Mouse (Mus musculus) lung, embryonic 16.5 days (tissue): ENCODE data around the gene Mtmr14. TPM values are rescaled to one million over a fixed set of nuclear protein-coding genes. Genes with fewer than 3 reads are reported as not detected.
A peak's percentile ranks its signal among the peaks of the same experiment; 100 is the strongest.

ENCODE experiments used
- ATAC-seq: fragments of 200-750 bp; cut with Nextera tagmentation; 2 replicates; pipeline ENCODE4 v1.8.0; 2017; ENCODE audit warnings: low read depth, mild to moderate bottlenecking, moderate library complexity
- H3K27ac ChIP-seq: fragments of 300-500 bp; sonication (generic); 2 replicates; pipeline ENCODE4 v1.5.1; 2014; ENCODE audit warnings: mild to moderate bottlenecking, control low read depth, low read length
- H3K27me3 ChIP-seq: fragments of 300-500 bp; sonication (generic); 2 replicates; pipeline ENCODE4 v1.6.1; 2014; ENCODE audit warnings: low read depth, low read length, mixed read lengths; ENCODE audit not compliant: control insufficient read depth, insufficient read depth
- H3K36me3 ChIP-seq: fragments of 300-500 bp; sonication (generic); 2 replicates; pipeline ENCODE4 v1.6.1; 2014; ENCODE audit warnings: low read length; ENCODE audit not compliant: control insufficient read depth, insufficient read depth
- H3K4me1 ChIP-seq: fragments of 300-500 bp; sonication (generic); replicated peaks from 2 replicates; pipeline ENCODE4 v1.6.1; 2014; ENCODE audit warnings: low read length, mixed read lengths; ENCODE audit not compliant: control insufficient read depth, insufficient read depth
- H3K4me2 ChIP-seq: fragments of 300-500 bp; sonication (generic); 2 replicates; pipeline ENCODE4 v1.6.1; 2014; ENCODE audit warnings: low read depth, low read length, control low read depth
- H3K4me3 ChIP-seq: fragments of 300-500 bp; sonication (generic); 2 replicates; pipeline ENCODE4 v1.5.1; 2014; ENCODE audit warnings: mild to moderate bottlenecking, low read length, control low read depth
- H3K9ac ChIP-seq: fragments of 300-500 bp; sonication (generic); 2 replicates; pipeline ENCODE4 v1.6.1; 2014; ENCODE audit warnings: low read length, control low read depth
- H3K9me3 ChIP-seq: fragments of 300-500 bp; sonication (generic); 2 replicates; pipeline ENCODE4 v1.6.1; 2016; ENCODE audit warnings: low read length; ENCODE audit not compliant: control insufficient read depth
- WGBS: fragments of 180-500 bp; shearing (Covaris S2); extraction: QIAGEN DNeasy Blood & Tissue Kit; methylation state at CpG from one replicate; pipeline ENCODE4 v1.1.7; 2014; 5-methylcytosine and 5-hydroxymethylcytosine counted together
- polyA plus RNA-seq: library from polyadenylated mRNA; unstranded; fragments of >200 nt; fragmentation: Nextera tagmentation; extraction: Ambion mirVana; gene quantifications from 2 replicates; pipeline ENCODE4 v1.2.1, GENCODE M21; 2015

The Mtmr14 gene
- polyA plus RNA-seq, 1 experiment from 2014 or later: 36.5 TPM

DNA sequence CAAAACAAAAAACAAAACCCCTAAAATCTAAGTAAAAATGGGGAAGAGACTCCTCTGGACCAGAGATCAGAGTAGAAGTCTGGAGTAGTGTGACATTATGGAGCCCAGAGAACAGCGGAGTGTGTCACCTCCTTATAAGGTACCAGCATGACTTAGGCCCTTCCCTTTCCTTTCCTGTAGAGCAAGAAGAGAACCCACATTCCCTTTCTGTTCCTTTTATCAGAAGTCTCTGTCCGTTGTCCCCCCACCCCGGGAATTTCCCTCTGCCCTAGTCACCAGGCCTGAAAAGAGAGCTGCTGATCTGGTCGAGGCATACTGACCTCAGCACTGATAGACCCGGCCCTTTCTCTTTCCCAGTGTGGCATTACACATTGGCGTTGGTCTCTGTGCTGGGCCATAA is 799 bp downstream of the Mtmr14 start:
- Histone ChIP-seq H3K4me2 (peak overlapping the region; percentile 88), H3K27ac (no peak overlapping the region), H3K4me3 (peak overlapping the region; percentile 98), H3K9me3 (no peaks in the 10 kb centered on the region), H3K9ac (peak overlapping the region; percentile 94), H3K27me3 (no peaks in the 10 kb centered on the region), H3K36me3 (peaks cover 4% of the 10 kb centered on the region; the same call in 1 of the 2 replicates), H3K4me1 (peaks cover 12% of the 10 kb centered on the region)
- no peak for ATAC-seq
- 28% methylated on average over 6 of the region's 6 CpGs for WGBS

DNA sequence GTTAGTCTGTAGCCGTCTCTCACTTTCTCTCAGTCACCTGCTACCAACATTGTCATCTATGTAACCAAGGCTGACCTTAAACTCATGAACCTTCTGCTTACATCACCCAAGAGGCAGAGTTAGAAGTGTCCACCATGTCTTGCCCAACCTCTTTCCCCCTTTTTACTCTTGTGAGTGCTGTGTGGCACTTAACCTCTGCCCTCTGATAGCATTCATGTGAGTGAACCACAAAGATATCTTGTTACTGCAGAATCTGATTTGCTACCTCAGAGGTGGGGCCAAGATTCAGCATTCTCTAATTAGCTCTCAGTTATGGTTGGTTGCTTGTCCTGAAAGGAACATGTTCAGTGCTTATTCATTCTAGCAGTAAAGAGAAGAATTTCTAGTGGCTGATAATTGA is 5.1 kb downstream of the Mtmr14 start:
- no peaks in the 10 kb centered on the region for H3K9me3 ChIP-seq
- H3K36me3 ChIP-seq: peaks cover 9% of the 10 kb centered on the region
- no peak overlapping the region for H3K4me3 ChIP-seq
- H3K27me3 ChIP-seq: no peaks in the 10 kb centered on the region
- H3K9ac ChIP-seq: no peak overlapping the region
- ATAC-seq: no peak
- H3K4me2 ChIP-seq: no peak overlapping the region
- peaks cover 10% of the 10 kb centered on the region for H3K4me1 ChIP-seq
- H3K27ac ChIP-seq: no peak overlapping the region
- 59% methylated on average over 1 of the region's 1 CpGs for WGBS

DNA sequence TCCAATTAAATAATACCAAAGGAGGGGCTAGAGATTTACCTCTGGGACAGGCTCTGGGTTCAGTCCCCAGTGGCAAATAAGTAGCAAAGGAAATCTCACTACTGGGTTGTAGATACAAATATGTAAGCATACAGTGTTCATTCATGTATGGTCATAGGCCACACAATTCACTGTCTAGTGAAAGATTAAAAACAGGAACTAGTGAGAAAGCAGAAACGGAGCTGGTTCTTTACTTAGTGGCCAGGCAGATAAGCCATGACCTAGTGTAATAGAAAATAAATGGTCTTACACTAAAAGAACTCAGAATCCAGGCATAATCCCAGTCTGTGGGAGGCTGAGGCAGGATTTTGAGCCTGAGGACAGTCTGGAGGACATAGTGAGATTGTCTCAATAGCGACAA is 7.9 kb downstream of the Mtmr14 start:
- 82% methylated on average over 2 of the region's 2 CpGs for WGBS
- no peaks in the 10 kb centered on the region for H3K4me1 ChIP-seq
- no peaks in the 10 kb centered on the region for H3K27me3 ChIP-seq
- no peak overlapping the region for H3K4me2 ChIP-seq
- H3K4me3 ChIP-seq: no peak overlapping the region
- H3K9ac ChIP-seq: no peak overlapping the region
- no peak overlapping the region for H3K27ac ChIP-seq
- H3K9me3 ChIP-seq: no peaks in the 10 kb centered on the region
- no peak for ATAC-seq
- H3K36me3 ChIP-seq: peaks cover 16% of the 10 kb centered on the region

DNA sequence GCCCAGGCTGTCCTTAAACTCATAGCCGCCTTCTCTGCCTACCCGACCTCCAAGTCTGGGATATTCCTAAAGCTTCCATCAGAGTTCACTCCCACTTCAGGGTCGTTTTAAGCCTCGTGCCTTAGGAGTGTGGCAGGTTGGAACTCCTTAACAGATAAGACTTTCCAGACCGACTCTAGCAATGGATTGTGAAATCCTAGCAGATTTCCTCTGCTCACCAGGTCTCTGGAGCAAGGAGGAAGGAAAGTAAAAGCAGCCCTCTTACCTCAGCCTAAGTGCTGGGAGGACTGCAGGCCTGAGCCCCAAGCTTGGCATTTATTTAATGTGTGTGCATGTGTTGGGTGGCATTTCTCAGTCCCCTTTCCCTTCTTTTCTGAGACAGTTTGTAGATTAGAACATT is 13.1 kb downstream of the Mtmr14 start:
- Histone ChIP-seq H3K4me2 (no peak overlapping the region), H3K27me3 (no peaks in the 10 kb centered on the region), H3K4me3 (no peak overlapping the region), H3K9me3 (no peaks in the 10 kb centered on the region), H3K4me1 (no peaks in the 10 kb centered on the region), H3K9ac (no peak overlapping the region), H3K27ac (no peak overlapping the region), H3K36me3 (peaks cover 25% of the 10 kb centered on the region)
- 82% methylated on average over 5 of the region's 5 CpGs for WGBS
- ATAC-seq: no peak

DNA sequence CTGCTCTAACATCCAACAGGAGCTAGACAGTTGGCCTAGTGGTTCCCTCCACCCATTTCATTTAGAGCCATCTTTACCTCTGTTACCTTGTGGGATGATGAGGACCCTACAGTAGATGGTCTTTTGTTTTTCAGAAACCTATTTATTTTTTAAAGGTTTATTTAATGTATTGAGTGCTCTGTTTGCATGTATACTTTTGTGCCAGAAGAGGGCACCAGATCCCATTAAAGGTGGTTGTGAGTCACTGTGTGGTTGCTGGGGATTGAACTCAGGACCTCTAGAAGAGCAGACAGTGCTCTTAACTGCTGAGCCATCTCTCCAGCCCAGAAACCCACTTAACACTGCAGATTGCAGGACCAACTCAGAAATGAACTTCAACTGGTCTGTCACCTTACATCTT is 14.3 kb downstream of the Mtmr14 start:
- H3K9ac ChIP-seq: no peak overlapping the region
- no peaks in the 10 kb centered on the region for H3K9me3 ChIP-seq
- no peak overlapping the region for H3K4me3 ChIP-seq
- peaks cover 33% of the 10 kb centered on the region for H3K36me3 ChIP-seq
- H3K4me1 ChIP-seq: no peaks in the 10 kb centered on the region
- H3K27ac ChIP-seq: no peak overlapping the region
- no peak overlapping the region for H3K4me2 ChIP-seq
- no peaks in the 10 kb centered on the region for H3K27me3 ChIP-seq
- no peak for ATAC-seq

DNA sequence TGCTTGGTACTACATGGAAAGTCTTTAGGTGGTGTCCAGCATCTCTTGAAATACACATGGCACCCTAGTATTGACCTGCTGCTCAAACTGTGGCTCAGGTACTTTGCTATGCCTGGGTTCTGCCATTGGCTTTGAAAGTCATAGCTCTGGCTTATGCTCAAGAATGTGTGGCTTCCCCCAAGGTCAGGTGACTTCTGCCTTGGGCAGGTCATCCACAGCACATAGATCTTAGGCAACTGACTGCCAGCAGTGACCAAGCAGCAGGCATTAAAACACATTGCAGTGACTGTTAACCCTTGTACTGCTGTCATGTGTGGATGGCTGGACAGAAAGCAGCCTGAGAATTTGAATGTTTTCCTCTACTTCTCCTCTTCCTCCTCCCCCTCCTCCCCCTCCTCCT is 17.3 kb downstream of the Mtmr14 start:
- no peak for ATAC-seq
- H3K36me3 ChIP-seq: peaks cover 47% of the 10 kb centered on the region

DNA sequence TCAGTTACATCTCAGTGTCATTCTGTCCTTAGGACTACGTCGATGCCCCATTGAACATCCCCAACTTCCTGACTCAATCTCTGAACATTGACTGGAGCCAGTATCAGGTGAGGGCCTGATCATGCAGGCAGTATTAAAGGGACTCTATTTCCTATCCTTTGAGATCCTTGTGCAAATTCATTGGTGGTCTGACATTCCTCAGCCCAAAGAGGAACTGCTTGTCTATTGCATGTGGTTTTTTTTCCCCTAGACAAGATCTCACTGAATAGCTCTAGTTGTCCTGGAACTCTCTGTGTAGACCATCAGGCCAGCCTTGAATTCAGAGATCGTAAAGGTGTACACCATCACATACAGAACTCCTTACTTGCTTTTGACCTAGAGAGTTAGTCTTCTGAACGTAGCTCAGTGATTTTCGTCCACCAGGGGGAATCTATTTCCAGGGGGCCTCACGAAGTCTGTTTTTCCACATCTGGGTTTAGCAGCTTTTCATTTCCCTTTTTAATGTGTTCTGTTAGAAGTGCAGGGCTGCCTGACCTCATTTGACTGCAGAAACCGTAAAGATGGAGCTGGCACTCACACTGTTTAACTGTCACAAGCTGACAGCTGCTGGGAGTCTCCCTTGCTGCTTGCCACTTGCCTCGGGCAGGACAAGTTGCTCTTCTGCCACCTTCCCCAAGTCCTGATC is 23.7 kb downstream of the Mtmr14 start:
- H3K9me3 ChIP-seq: no peaks in the 10 kb centered on the region
- H3K9ac ChIP-seq: no peak overlapping the region
- 81% methylated on average over 8 of the region's 8 CpGs for WGBS
- peaks cover 39% of the 10 kb centered on the region for H3K36me3 ChIP-seq
- no peak overlapping the region for H3K4me2 ChIP-seq
- no peak for ATAC-seq
- H3K27ac ChIP-seq: no peak overlapping the region
- H3K27me3 ChIP-seq: no peaks in the 10 kb centered on the region
- H3K4me1 ChIP-seq: no peaks in the 10 kb centered on the region
- no peak overlapping the region for H3K4me3 ChIP-seq

More for the DNA sequence above, 17.3 kb downstream of the Mtmr14 start:
- Histone ChIP-seq H3K9me3 (no peaks in the 10 kb centered on the region), H3K4me2 (no peak overlapping the region), H3K27me3 (no peaks in the 10 kb centered on the region), H3K4me1 (no peaks in the 10 kb centered on the region), H3K27ac (no peak overlapping the region), H3K4me3 (no peak overlapping the region), H3K9ac (no peak overlapping the region)

DNA sequence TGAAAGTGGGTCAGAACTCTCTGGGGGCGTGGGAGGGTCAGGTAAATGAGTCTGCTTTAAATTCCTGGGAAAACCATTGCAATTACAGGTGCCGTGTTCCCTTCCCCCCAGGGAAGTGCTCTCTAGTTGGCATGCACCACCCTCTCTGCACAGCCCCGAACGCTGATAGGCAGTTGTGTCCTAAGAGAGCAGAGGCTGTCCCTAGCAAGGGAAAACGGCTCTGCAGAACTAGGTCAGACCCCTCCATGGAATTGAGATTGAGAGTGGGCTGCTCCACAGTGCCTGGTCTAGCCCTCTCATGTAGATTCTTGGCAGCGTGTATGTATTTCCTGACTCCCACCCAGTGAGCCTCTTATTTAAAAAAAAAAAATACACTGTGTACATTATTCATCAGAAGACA is 25.9 kb downstream of the Mtmr14 start:
- H3K27me3 ChIP-seq: no peaks in the 10 kb centered on the region
- H3K4me1 ChIP-seq: no peaks in the 10 kb centered on the region
- no peak overlapping the region for H3K4me3 ChIP-seq
- H3K36me3 ChIP-seq: peaks cover 37% of the 10 kb centered on the region
- ATAC-seq: no peak
- WGBS: 83% methylated on average over 6 of the region's 6 CpGs
- no peak overlapping the region for H3K4me2 ChIP-seq
- H3K27ac ChIP-seq: no peak overlapping the region
- no peaks in the 10 kb centered on the region for H3K9me3 ChIP-seq
- no peak overlapping the region for H3K9ac ChIP-seq

DNA sequence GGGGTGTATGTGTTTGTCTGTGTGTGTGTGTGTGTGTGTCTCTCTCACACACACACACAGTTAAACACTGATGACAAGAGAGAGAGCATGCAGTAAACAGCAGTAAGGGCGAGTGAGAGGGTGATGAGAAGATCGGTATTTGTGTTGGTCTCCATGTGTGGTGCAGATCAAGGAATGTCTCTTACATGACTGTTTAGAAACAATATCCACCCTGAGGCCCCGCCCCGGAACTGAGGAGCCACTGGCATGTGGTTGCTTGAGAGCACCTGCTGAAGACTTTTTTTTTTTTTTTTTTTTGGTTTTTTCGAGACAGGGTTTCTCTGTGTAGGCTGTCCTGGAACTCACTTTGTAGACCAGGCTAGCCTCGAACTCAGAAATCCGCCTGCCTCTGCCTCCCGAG is 26.8 kb downstream of the Mtmr14 start:
- H3K9me3 ChIP-seq: no peaks in the 10 kb centered on the region
- no peak overlapping the region for H3K4me2 ChIP-seq
- H3K9ac ChIP-seq: no peak overlapping the region
- H3K27ac ChIP-seq: no peak overlapping the region
- H3K27me3 ChIP-seq: no peaks in the 10 kb centered on the region
- H3K36me3 ChIP-seq: peaks cover 36% of the 10 kb centered on the region
- H3K4me1 ChIP-seq: no peaks in the 10 kb centered on the region
- no peak for ATAC-seq
- H3K4me3 ChIP-seq: no peak overlapping the region
- WGBS: 91% methylated on average over 8 of the region's 8 CpGs
